Mouse (Mus musculus) embryo, embryonic 11.5 days (tissue): Measurements from ENCODE around the gene Csrp2.

Experiments used
- DNase-seq: peaks from one replicate; pipeline ENCODE4 v3.0.0-alpha.2; 2012; ENCODE audit warnings: low read depth, low spot score

The Csrp2 gene

GRCm38 (mm10) chr10:110971044-110971443 lies 51.5 kb downstream of the Csrp2 start:
- no peak for DNase-seq

- no peak for DNase-seq
These were observed 51.9 kb downstream of the Csrp2 start for GRCm38 (mm10) chr10:110971483-110971882.

DNA sequence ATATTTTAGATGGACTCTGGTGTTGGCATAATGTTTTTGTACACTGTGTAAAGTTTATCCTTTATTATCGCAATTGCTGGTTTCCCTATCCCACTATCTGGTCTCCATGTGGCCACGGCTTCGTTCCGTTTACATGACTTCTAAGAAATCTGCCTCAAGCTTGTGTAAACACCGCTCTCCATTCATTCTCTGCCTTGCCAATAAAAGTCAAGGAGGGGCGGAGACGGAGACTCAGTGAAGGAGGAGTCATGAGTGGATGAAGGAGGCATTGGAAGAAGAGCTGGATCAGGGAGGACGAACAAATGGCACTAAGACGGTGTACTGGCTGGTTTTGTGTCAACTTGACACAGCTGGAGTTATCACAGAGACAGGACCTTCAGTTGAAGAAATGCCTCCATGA lies 52.4 kb downstream of the Csrp2 start:
- DNase-seq = no peak

DNA sequence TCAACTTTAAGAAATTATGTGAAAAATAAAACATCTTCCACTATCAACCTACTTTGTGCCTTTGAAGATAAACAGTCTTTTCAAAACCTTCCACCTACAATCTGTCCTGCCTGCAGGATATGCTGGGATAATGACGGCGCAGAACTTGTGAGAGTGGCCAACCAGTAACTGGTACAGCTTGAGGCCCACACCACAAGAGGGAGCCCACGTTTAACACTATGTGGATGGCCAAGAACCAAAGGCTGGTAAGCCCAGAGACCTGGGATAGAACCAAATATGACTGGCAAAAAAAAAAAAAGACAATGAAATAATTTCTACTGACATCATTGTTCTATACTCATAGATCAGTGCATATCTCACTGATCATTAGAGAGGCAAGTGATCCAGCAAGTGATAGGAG lies 54.9 kb downstream of the Csrp2 start:
- DNase-seq = peak; percentile 16

- DNase-seq = no peak
These were observed 55.3 kb downstream of the Csrp2 start for GRCm38 (mm10) chr10:110974885-110975284.

- DNase-seq = peak; percentile 40
These were observed 56.5 kb downstream of the Csrp2 start for GRCm38 (mm10) chr10:110976046-110976445.

DNA sequence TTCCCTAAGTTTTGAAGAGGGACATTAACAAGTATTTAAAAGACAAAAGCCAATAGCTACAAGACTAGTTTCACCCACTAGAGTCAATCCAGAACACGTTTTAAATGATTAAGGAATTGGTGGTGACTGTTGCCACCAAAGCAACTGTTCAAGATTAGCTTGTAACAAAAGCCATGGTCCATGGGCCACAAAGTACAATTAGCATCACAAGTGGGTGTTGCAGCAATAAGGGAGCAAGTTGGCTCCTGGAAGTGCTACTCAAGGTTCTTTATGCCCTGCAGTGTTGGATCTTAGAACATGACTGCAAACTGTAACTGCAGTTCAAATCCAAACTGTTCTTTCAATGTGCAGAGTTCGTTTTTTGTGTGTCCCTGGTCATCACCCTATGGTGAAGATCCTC lies 57.8 kb downstream of the Csrp2 start:
- DNase-seq = no peak

DNA sequence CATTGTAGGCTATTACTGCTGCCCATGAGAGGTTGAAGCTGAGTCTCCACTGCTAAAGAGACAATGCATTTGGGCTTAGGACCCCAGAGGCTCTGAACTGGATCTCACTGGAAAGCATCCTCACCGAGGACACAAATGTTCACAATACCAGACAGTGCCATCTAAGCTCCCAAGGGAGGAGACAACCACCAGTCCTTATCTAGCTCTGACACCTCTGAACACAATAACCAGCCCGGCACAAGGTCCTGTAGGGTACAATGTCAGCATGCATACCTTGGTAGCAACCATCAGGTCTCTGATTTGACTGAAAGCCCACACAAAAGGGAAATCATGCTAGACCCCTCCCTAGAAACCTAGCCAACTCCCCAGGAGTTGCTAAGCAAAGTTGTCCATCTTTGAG lies 59.8 kb downstream of the Csrp2 start:
- DNase-seq = no peak

DNA sequence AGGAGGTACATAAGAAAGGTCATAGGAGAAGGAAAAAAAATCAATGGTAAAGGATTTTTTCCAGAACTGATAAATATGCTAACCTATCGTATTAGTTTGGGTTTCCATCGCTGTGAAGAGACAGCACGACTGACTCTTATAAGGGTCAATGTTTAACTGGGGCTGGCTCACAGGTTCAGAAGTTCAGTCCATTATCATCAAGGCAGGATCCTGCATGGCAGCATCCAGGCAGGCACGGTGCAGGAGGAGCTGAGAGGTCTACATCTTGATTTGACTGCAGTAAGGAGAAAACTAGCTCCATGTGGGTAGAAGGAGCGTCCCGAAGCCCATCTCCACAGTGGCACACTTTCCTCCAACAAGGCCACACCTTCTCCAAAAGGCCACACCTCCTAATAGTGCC lies 60.9 kb downstream of the Csrp2 start:
- no peak for DNase-seq

DNA sequence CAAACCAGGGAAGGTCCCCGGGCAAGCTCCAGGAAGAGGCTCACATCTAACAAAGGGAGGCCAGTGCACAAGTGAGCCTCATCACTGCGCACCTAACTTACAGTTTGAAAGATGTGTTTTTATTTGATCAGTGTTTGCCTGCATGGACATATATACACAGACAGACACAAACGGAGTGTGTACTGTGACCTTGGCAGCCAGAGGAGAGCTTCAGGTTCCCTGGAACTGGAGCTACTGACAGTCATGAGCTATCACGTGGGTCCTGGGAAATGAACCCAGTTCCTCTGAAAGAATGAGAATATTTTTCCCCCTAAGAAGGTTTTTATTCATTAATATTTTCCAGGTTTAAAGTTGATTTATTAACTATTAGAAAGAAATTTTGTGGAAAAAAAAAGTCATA lies 63.2 kb downstream of the Csrp2 start:
- DNase-seq = no peak

- DNase-seq = no peak
These were observed 67.1 kb downstream of the Csrp2 start for GRCm38 (mm10) chr10:110986682-110987081.
